Mouse (Mus musculus) forebrain, embryonic 13.5 days (tissue): ENCODE results near the gene Arhgap15. TPM values are rescaled to one million over a fixed set of nuclear protein-coding genes. Genes with fewer than 3 reads are reported as not detected.

ENCODE experiments used
- ATAC-seq: fragments of 200-750 bp; cut with Nextera tagmentation; 2 replicates; pipeline ENCODE4 v1.8.0; 2017
- H3K27ac ChIP-seq: fragments of 300-500 bp; sonication (generic); 2 replicates; pipeline ENCODE4 v1.5.1; 2015; ENCODE audit warnings: inconsistent platforms, mild to moderate bottlenecking, moderate library complexity
- H3K27me3 ChIP-seq: fragments of 300-500 bp; sonication (generic); 2 replicates; pipeline ENCODE4 v1.6.1; 2015; ENCODE audit warnings: mild to moderate bottlenecking, inconsistent platforms
- H3K36me3 ChIP-seq: fragments of 300-500 bp; sonication (generic); 2 replicates; pipeline ENCODE4 v1.6.1; 2015; ENCODE audit warnings: mild to moderate bottlenecking, inconsistent platforms; ENCODE audit not compliant: poor library complexity, severe bottlenecking
- H3K4me1 ChIP-seq: fragments of 300-500 bp; sonication (generic); 2 replicates; pipeline ENCODE4 v1.6.1; 2015; ENCODE audit warnings: inconsistent platforms
- H3K4me2 ChIP-seq: fragments of 300-500 bp; sonication (generic); 2 replicates; pipeline ENCODE4 v1.6.1; 2015; ENCODE audit warnings: inconsistent platforms, mild to moderate bottlenecking, moderate library complexity
- H3K4me3 ChIP-seq: fragments of 300-500 bp; sonication (generic); 2 replicates; pipeline ENCODE4 v1.5.1; 2015; ENCODE audit warnings: mild to moderate bottlenecking, inconsistent platforms
- H3K9ac ChIP-seq: fragments of 300-500 bp; sonication (generic); 2 replicates; pipeline ENCODE4 v1.6.1; 2015; ENCODE audit warnings: mild to moderate bottlenecking, inconsistent platforms
- H3K9me3 ChIP-seq: fragments of 300-500 bp; sonication (generic); replicated peaks from 2 replicates; pipeline ENCODE4 v1.6.1; 2016; ENCODE audit warnings: inconsistent platforms
- WGBS: fragments of 180-500 bp; shearing (Covaris S2); methylation state at CpG from one replicate; pipeline ENCODE4 v1.1.7; 2015; 5-methylcytosine and 5-hydroxymethylcytosine counted together
- polyA plus RNA-seq: library from polyadenylated mRNA; unstranded; fragments of >200 nt; fragmentation: Nextera tagmentation; extraction: Ambion mirVana; gene quantifications from 2 replicates; pipeline ENCODE4 v1.2.1, GENCODE M21; 2015

Gene Arhgap15
- polyA plus RNA-seq, 1 experiment from 2014 or later = 0.68 TPM

DNA sequence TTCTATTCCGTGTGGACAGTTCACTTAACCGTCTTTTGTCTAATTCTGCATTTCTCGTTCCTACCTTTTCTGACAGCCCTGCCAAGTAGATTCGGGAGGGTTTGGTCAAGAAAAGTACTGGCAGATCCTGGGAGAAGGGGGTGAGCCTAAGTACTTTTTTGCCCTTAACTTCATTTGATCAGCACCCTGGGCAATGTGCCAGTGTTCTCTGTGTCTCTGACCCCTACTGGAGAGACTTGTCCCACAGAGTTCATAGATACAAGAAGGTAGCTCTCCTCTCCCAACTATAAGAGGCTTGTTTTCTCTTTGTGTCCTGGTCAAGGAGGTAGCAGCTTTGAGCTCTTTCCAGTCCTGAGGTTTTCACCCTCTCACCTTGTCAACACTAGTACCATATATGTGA is 667.7 kb downstream of the Arhgap15 start:
- Histone ChIP-seq H3K36me3 (no peaks in the 10 kb centered on the region), H3K9ac (no peak overlapping the region), H3K4me1 (peaks cover 19% of the 10 kb centered on the region), H3K27me3 (no peaks in the 10 kb centered on the region), H3K9me3 (no peaks in the 10 kb centered on the region), H3K4me2 (no peak overlapping the region), H3K4me3 (no peak overlapping the region), H3K27ac (no peak overlapping the region)
- 82% methylated on average over 4 of the region's 4 CpGs for WGBS
- no peak for ATAC-seq

DNA sequence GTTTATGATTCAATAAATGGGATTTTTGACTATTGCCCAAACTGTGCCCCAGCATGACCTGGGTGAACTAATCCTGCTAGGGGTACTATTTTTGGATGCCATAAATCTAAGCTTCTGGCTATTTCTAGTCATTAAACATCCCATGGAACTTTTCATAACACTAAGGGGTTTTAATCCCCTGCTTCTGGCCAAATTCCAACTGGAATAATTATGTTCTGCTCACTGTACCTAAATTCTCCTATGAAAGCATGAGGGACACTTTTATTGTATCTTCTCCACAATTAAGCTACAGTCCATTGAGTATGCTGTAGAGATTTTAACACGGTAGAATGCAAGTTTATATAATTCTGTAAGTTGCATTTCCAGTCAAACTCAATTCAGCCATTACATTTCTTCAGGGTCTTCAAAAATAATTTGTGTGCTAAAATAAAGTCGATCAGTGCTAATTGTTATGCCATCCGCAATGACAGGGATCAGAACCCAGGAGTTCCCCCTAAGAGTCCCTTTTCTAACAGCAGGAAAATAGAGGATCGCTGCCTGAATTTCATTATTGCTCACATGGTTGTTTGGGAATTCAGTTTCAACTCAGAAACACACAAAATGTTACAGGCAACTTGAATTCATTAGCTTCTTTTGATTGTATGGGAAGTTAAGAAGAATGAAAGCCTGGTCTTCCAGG is 671.1 kb downstream of the Arhgap15 start:
- WGBS = 51% methylated on average over 4 of the region's 4 CpGs
- Histone ChIP-seq H3K4me3 (no peak overlapping the region), H3K9me3 (no peaks in the 10 kb centered on the region), H3K4me2 (no peak overlapping the region), H3K36me3 (no peaks in the 10 kb centered on the region), H3K27me3 (no peaks in the 10 kb centered on the region), H3K9ac (no peak overlapping the region), H3K27ac (no peak overlapping the region), H3K4me1 (peaks cover 19% of the 10 kb centered on the region)
- ATAC-seq = peak; percentile 33; the same call in 1 of the 2 replicates

DNA sequence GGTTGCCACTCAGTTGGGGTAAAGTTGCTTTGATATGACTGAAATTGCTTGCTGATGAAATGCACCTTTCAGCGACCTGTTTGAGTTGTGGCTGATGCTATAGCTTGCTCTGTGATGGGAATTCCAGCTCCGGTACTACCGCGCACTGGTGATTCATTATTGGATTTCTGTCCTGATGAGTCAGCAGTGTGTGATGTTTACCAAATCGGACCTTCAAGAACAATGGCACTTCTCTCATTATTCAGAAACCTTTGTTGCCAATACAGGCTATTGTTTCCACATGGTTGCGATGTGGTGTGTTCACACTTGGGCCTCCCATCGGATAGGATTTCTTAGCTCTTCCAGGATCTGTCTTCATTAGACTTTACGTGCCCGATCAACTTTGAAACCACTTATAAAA is 681.9 kb downstream of the Arhgap15 start:
- Histone ChIP-seq H3K9ac (no peak overlapping the region), H3K4me1 (no peaks in the 10 kb centered on the region), H3K4me3 (no peak overlapping the region), H3K4me2 (no peak overlapping the region), H3K9me3 (no peaks in the 10 kb centered on the region), H3K27ac (no peak overlapping the region), H3K36me3 (no peaks in the 10 kb centered on the region), H3K27me3 (no peaks in the 10 kb centered on the region)
- ATAC-seq = no peak
- 62% methylated on average over 9 of the region's 9 CpGs for WGBS

GRCm38 (mm10) chr2:44436652-44437051 is 688.0 kb downstream of the Arhgap15 start:
- H3K4me2 ChIP-seq = no peak overlapping the region
- H3K27ac ChIP-seq = no peak overlapping the region
- no peak overlapping the region for H3K4me3 ChIP-seq
- no peak for ATAC-seq
- no peak overlapping the region; the same call in 1 of the 2 replicates for H3K9ac ChIP-seq
- 85% methylated on average over 5 of the region's 5 CpGs for WGBS
- no peaks in the 10 kb centered on the region for H3K36me3 ChIP-seq
- no peaks in the 10 kb centered on the region for H3K9me3 ChIP-seq
- peaks cover 8% of the 10 kb centered on the region; the same call in 1 of the 2 replicates for H3K4me1 ChIP-seq
- H3K27me3 ChIP-seq = no peaks in the 10 kb centered on the region

DNA sequence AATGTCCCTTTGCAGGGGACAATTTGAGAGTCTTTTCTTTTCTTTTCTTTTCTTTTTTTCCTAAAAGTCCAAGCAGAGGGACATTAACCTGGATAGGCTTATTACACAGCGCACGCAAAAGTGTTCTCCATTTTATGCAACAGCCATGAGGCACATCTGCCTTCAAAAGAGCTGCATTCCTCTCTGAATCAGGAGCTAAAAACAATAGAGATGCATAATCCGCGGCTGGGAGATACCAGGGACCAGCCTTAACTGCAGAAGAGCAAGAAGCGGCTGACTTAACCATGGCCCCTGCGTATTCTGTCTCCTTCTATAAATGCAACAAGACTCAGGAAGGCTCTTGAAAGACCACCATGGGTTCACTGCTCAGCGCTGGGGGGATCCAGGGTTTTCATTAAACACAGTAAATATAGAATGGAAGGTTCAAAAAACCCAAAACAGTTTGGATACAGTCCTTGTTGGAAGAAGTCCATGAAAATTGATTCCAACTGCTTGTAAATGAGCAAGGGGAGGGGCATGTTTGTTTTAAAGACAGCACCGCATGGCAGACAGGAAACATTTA is 689.0 kb downstream of the Arhgap15 start:
- Histone ChIP-seq H3K9ac (no peak overlapping the region), H3K4me1 (peaks cover 8% of the 10 kb centered on the region; the same call in 1 of the 2 replicates), H3K36me3 (no peaks in the 10 kb centered on the region), H3K27me3 (no peaks in the 10 kb centered on the region), H3K4me3 (no peak overlapping the region), H3K27ac (no peak overlapping the region), H3K9me3 (peaks cover 7% of the 10 kb centered on the region), H3K4me2 (no peak overlapping the region)
- WGBS = 57% methylated on average over 8 of the region's 8 CpGs
- no peak for ATAC-seq

GRCm38 (mm10) chr2:44438070-44438469 is 689.4 kb downstream of the Arhgap15 start:
- Histone ChIP-seq H3K4me1 (peaks cover 8% of the 10 kb centered on the region; the same call in 1 of the 2 replicates), H3K27ac (no peak overlapping the region), H3K9me3 (peaks cover 10% of the 10 kb centered on the region), H3K4me2 (no peak overlapping the region), H3K27me3 (no peaks in the 10 kb centered on the region), H3K36me3 (no peaks in the 10 kb centered on the region), H3K9ac (no peak overlapping the region), H3K4me3 (no peak overlapping the region)
- WGBS = 81% methylated on average over 1 of the region's 1 CpGs
- no peak for ATAC-seq

- 76% methylated on average over 2 of the region's 2 CpGs for WGBS
- Histone ChIP-seq H3K9me3 (peaks cover 10% of the 10 kb centered on the region), H3K4me2 (no peak overlapping the region), H3K27me3 (no peaks in the 10 kb centered on the region), H3K4me3 (no peak overlapping the region), H3K36me3 (no peaks in the 10 kb centered on the region), H3K9ac (no peak overlapping the region), H3K27ac (no peak overlapping the region), H3K4me1 (peaks cover 9% of the 10 kb centered on the region)
- ATAC-seq = no peak
Measured at GRCm38 (mm10) chr2:44444938-44445337, 696.3 kb downstream of the Arhgap15 start.

Other genes starting within 250 kb of the Arhgap15 start
- gene Kynu, start 193.5 kb upstream of the Arhgap15 start, polyA plus RNA-seq = 0.12 and 0.14 TPM in 2 replicates